Mouse (Mus musculus) liver, embryonic 14.5 days (tissue): ENCODE results near the gene Amotl1. TPM values are rescaled to one million over a fixed set of nuclear protein-coding genes. Genes with fewer than 3 reads are reported as not detected.
"Not testable (repeated sequence)": the region's sequence is repeated elsewhere in the genome, so short reads cannot be mapped to it uniquely, and the experiment has no call there.

Experiments
- ATAC-seq: fragments of 200-750 bp; cut with Nextera tagmentation; 2 replicates; pipeline ENCODE4 v1.8.0; 2017; ENCODE audit warnings: moderate number of reproducible peaks, mild to moderate bottlenecking, moderate library complexity; ENCODE audit not compliant: insufficient read depth
- DNase-seq, 3 experiments: peaks; one replicate each; pipeline ENCODE4 v3.0.0-alpha.2; 2012 to 2013; ENCODE audit warnings: low read depth in 3 of 3, low spot score in 3 of 3
- H3K27ac ChIP-seq: fragments of 300-500 bp; sonication (generic); 2 replicates; pipeline ENCODE4 v1.5.1; 2014; ENCODE audit warnings: moderate library complexity, mild to moderate bottlenecking, control low read depth, inconsistent platforms
- H3K27me3 ChIP-seq: fragments of 300-500 bp; sonication (generic); 2 replicates; pipeline ENCODE4 v1.6.1; 2014; ENCODE audit warnings: mild to moderate bottlenecking, low read length, moderate library complexity; ENCODE audit not compliant: control insufficient read depth, insufficient read depth
- H3K36me3 ChIP-seq: fragments of 300-500 bp; sonication (generic); replicated peaks from 2 replicates; pipeline ENCODE4 v1.6.1; 2014; ENCODE audit warnings: low read depth; ENCODE audit not compliant: control insufficient read depth, insufficient read depth
- H3K4me1 ChIP-seq, 2 experiments: fragments of 200-500 bp in 1 of 2; fragments of 300-500 bp in 1 of 2; sonication (generic) in 1 of 2; replicated peaks; 2 replicates each; pipeline ENCODE4 v1.6.1; 2012 to 2014; ENCODE audit warnings: antibody characterized with exemption in 1 of 2, inconsistent platforms in 1 of 2, low read length in 1 of 2; ENCODE audit not compliant: control insufficient read depth in 2 of 2, insufficient read depth in 2 of 2
- H3K4me2 ChIP-seq: fragments of 300-500 bp; sonication (generic); 2 replicates; pipeline ENCODE4 v1.6.1; 2014; ENCODE audit warnings: low read depth, mild to moderate bottlenecking, control low read depth, moderate library complexity
- H3K4me3 ChIP-seq, 2 experiments: fragments of 200-500 bp in 1 of 2; fragments of 300-500 bp in 1 of 2; sonication (generic) in 1 of 2; 2 replicates each; pipeline ENCODE4 v1.5.1; 2012 to 2014; ENCODE audit warnings: low read depth in 2 of 2, low read length in 2 of 2, mild to moderate bottlenecking in 2 of 2, control low read depth in 1 of 2, inconsistent platforms in 1 of 2, moderate library complexity in 1 of 2; ENCODE audit not compliant: insufficient read depth in 1 of 2
- H3K9ac ChIP-seq: fragments of 300-500 bp; sonication (generic); replicated peaks from 2 replicates; pipeline ENCODE4 v1.6.1; 2014; ENCODE audit warnings: mild to moderate bottlenecking, control low read depth, moderate library complexity
- H3K9me3 ChIP-seq: fragments of 300-500 bp; sonication (generic); 2 replicates; pipeline ENCODE4 v1.6.1; 2016; ENCODE audit warnings: low read length, mixed read lengths; ENCODE audit not compliant: control insufficient read depth
- CTCF ChIP-seq: IDR thresholded peaks from 2 replicates; pipeline ENCODE4 v1.5.1; 2016; ENCODE audit warnings: antibody characterized with exemption, low read depth, control low read depth
- EP300 ChIP-seq: IDR thresholded peaks from 2 replicates; pipeline ENCODE4 v1.6.1; 2016; ENCODE audit warnings: antibody characterized with exemption, low read depth
- WGBS: fragments of 180-500 bp; shearing (Covaris S2); extraction: QIAGEN DNeasy Blood & Tissue Kit; methylation state at CpG from one replicate; pipeline ENCODE4 v1.1.7; 2014; ENCODE audit not compliant: insufficient replicate concordance; 5-methylcytosine and 5-hydroxymethylcytosine counted together
- polyA plus RNA-seq, 2 experiments: library from polyadenylated mRNA; depleted of rRNA in 1 of 2; stranded (reverse) in 1 of 2; unstranded in 1 of 2; fragments of >200 nt; fragmentation: Nextera tagmentation in 1 of 2; extraction: Ambion mirVana in 1 of 2; gene quantifications; 2 replicates each; pipeline versions ENCODE4 v1.2.1 to v1.2.3; 2012 to 2014

Gene Amotl1
- polyA plus RNA-seq, 2 experiments = 1.7 to 2.0 TPM

DNA sequence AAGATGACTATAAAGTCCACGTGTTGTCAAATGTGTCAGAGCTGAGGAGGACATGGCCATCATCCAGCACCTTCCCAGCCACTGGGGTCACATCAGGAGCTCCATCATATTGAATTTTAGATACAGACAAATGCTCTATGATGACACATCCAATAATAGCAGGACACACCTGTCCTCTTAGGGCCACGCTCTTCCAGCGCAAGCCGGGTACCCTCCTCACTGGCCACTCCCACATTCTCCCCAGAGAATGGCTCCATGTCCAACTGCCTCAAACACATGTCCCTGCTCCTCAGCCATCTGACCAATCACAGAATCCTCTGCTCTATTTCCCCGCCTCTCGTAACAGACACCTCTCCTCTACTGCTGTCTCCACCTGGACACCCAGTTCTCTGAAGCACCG is 54.2 kb downstream of the Amotl1 start:
- DNase-seq (no peak), ATAC-seq (no peak)
- Histone ChIP-seq H3K4me3 (no peak overlapping the region), H3K9me3 (no peaks in the 10 kb centered on the region), H3K27ac (no peak overlapping the region), H3K36me3 (no peaks in the 10 kb centered on the region), H3K4me2 (no peak overlapping the region), H3K4me1 (no peaks in the 10 kb centered on the region; a peak in 1 of 4 replicates), H3K27me3 (no peaks in the 10 kb centered on the region), H3K9ac (no peak overlapping the region)
- TF ChIP-seq CTCF = no peak
- TF ChIP-seq EP300 = no peak
- WGBS = 67% methylated on average over 7 of the region's 7 CpGs

DNA sequence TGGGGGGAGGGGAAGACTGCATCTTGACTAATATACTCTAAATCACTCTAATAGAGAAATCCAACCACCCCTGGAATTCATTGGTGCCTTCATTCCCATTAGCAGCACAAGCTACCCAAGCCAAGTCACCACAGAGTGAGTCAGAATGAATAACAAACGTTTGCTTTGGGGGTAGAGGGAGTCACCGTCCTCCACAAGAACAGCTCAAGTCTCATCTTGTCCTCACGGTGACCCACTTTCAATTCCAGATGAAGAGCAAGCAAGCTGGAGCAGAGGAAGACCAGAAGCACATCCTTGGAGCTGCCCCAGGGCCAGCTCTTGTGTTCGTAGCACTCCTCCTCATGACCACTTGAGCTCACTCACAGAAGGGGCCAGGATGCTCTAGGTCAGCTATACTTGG is 56.2 kb downstream of the Amotl1 start:
- Histone ChIP-seq H3K9ac (no peak overlapping the region), H3K9me3 (no peaks in the 10 kb centered on the region), H3K4me3 (no peak overlapping the region), H3K27me3 (no peaks in the 10 kb centered on the region), H3K4me1 (no peaks in the 10 kb centered on the region; a peak in 1 of 4 replicates), H3K4me2 (no peak overlapping the region), H3K27ac (no peak overlapping the region), H3K36me3 (no peaks in the 10 kb centered on the region)
- TF ChIP-seq EP300 (no peak), CTCF (no peak)
- WGBS = 54% methylated on average over 4 of the region's 4 CpGs
- DNase-seq (no peak), ATAC-seq (no peak)

DNA sequence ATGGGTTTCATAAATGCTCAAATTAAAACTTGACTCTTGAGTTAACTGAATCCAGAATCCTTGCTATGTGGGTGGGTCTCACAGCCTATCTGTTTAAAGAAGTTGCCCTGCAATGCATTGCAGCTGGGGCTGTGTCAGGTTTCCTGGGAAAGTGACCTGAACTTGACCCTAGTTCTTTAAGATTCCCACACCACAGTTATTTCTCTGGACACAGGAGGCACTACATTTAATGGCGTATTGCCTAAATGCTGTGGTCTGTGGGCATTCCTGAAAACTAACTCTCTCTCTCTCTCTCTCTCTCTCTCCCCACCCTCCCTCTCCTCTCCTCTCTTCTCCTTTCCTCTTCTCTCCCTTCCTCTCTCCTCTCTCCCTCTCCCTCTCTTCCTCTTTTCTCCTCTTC is 59.2 kb downstream of the Amotl1 start:
- no peak overlapping the region for H3K27ac ChIP-seq
- DNase-seq (no peak), ATAC-seq (no peak)
- no peak overlapping the region for H3K4me3 ChIP-seq
- no peak overlapping the region for H3K4me2 ChIP-seq
- H3K36me3 ChIP-seq = no peaks in the 10 kb centered on the region
- H3K4me1 ChIP-seq = no peaks in the 10 kb centered on the region; a peak in 1 of 4 replicates
- H3K9me3 ChIP-seq = no peaks in the 10 kb centered on the region
- WGBS = 61% methylated on average over 1 of the region's 1 CpGs
- H3K27me3 ChIP-seq = no peaks in the 10 kb centered on the region
- no peak overlapping the region for H3K9ac ChIP-seq
- TF ChIP-seq CTCF (no peak), EP300 (no peak)

- Histone ChIP-seq H3K4me1 (no peaks in the 10 kb centered on the region), H3K27me3 (no peaks in the 10 kb centered on the region), H3K27ac (no peak overlapping the region), H3K36me3 (no peaks in the 10 kb centered on the region), H3K4me2 (no peak overlapping the region), H3K9me3 (no peaks in the 10 kb centered on the region), H3K9ac (no peak overlapping the region), H3K4me3 (no peak overlapping the region)
- no peak for ATAC-seq
- DNase-seq = no peak
- 48% methylated on average over 4 of the region's 4 CpGs for WGBS
- TF ChIP-seq CTCF = no peak
- TF ChIP-seq EP300 = no peak
These were observed 65.9 kb downstream of the Amotl1 start for GRCm38 (mm10) chr9:14578960-14579359.

DNA sequence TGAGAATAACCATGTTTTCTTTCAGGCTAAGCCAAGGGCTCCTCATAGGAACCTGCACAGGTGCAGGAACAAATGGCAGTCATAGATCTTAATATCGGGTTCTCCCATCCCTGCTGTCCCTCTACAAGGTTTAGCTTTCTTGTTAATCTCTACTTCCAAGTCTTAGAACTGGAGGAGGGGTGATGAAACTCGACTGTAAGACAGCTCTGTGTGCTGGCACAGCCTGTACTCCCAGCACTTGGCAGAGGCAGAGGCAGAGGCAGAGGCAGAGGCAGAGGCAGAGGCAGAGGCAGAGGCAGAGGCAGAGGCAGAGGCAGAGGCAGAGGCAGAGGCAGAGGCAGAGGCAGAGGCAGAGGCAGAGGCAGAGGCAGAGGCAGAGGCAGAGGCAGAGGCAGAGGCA is 68.5 kb downstream of the Amotl1 start:
- ATAC-seq, H3K27me3 ChIP-seq, H3K4me2 ChIP-seq, H3K9ac ChIP-seq, DNase-seq, H3K36me3 ChIP-seq, H3K4me1 ChIP-seq, H3K27ac ChIP-seq, H3K4me3 ChIP-seq, H3K9me3 ChIP-seq: not testable (repeated sequence)
- WGBS = 38% methylated on average over 2 of the region's 2 CpGs
